Mouse (Mus musculus): ENCODE measurements around the gene Polr3f. TPM values are rescaled to one million over a fixed set of nuclear protein-coding genes. Genes with fewer than 3 reads are reported as not detected.

Gene Polr3f
- total and polyA plus RNA-seq, 2 experiments from 2014 or later, result 12.9 to 17.7 TPM

DNA sequence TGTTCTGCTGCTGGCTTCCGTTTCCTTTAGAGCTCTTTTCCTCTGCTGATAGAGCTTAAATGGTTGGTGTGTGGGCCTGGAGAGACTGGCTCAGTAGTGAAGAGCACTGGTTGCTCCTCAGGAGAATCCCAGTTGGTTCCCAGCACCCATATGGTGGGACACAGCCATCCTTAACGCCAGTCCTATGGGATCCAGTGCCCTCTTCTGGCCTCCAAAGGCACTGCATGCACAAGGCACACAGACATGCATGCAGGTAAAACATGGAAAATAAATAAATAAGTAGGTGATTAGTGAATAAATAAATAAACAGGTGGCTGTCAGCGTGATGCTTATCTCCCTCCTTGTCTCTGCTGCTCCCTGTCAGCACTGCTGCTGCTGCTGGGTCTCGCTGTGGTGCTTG lies 61.2 kb downstream of the Polr3f start:
- TF ChIP-seq EP300 (IDR thresholded peaks at IDR 0.05; ENCODE audit: low read depth), result no peak
- TF ChIP-seq CTCF (IDR thresholded peaks at IDR 0.05; ENCODE audit: low read depth), result peak; percentile 17; the same call in 1 of the 2 replicates
- H3K4me2 ChIP-seq (ENCODE audit: low read depth, low read length), result no peak overlapping the region
- WGBS, result 82% methylated on average over 4 of the region's 4 CpGs
- no peak for ATAC-seq (ENCODE audit: insufficient read depth, low read depth)
- DNase-seq (ENCODE audit: low spot score), result no peak
- H3K4me3 ChIP-seq (ENCODE audit: low read depth, low read length), result no peak overlapping the region
- H3K9ac ChIP-seq (replicated peaks; ENCODE audit: low read depth, low read length), result no peak overlapping the region
- H3K4me1 ChIP-seq (ENCODE audit: control insufficient read depth, insufficient read depth), result no peaks in the 10 kb centered on the region
- H3K36me3 ChIP-seq (replicated peaks; ENCODE audit: control insufficient read depth, insufficient read depth, low read length), result peaks cover 61% of the 10 kb centered on the region
- 0 out of 2 replicates have a peak, but pooled peaks cover 5% of the 10 kb centered on the region for H3K9me3 ChIP-seq (replicated peaks; ENCODE audit: control insufficient read depth, low read length)
- no peaks in the 10 kb centered on the region for H3K27me3 ChIP-seq (ENCODE audit: control insufficient read depth, insufficient read depth, low read length)
- no peak overlapping the region for H3K27ac ChIP-seq (ENCODE audit: low read depth)

Other genes starting within 250 kb of the Polr3f start
- gene Ovol2, start 195.6 kb upstream of the Polr3f start, total RNA-seq (2014; rRNA removed; ENCODE audit: low replicate concordance), result not detected in 2 replicates
- gene Ovol2, start 195.6 kb upstream of the Polr3f start, polyA plus RNA-seq (2015; fragmentation: Nextera tagmentation; extraction: Ambion mirVana), result not detected in 2 replicates
- gene Kat14, start 158.7 kb upstream of the Polr3f start, total RNA-seq (2014; rRNA removed; ENCODE audit: low replicate concordance), result 13.6 and 25.0 TPM in 2 replicates
- gene Kat14, start 158.7 kb upstream of the Polr3f start, polyA plus RNA-seq (2015; fragmentation: Nextera tagmentation; extraction: Ambion mirVana), result 17.9 and 20.2 TPM in 2 replicates
- not detected in 2 replicates for gene Pet117, start 158.7 kb upstream of the Polr3f start, total RNA-seq (2014; rRNA removed; ENCODE audit: low replicate concordance)
- 2.9 and 3.2 TPM in 2 replicates for gene Pet117, start 158.7 kb upstream of the Polr3f start, polyA plus RNA-seq (2015; fragmentation: Nextera tagmentation; extraction: Ambion mirVana)
- gene Dzank1, start 304 bp upstream of the Polr3f start, total RNA-seq (2014; rRNA removed; ENCODE audit: low replicate concordance), result 0.50 TPM in 1 of 2 replicates, not detected in the other
- 0.67 and 0.79 TPM in 2 replicates for gene Dzank1, start 304 bp upstream of the Polr3f start, polyA plus RNA-seq (2015; fragmentation: Nextera tagmentation; extraction: Ambion mirVana)
- 8.3 and 18.4 TPM in 2 replicates for gene Rbbp9, start 23.2 kb downstream of the Polr3f start, total RNA-seq (2014; rRNA removed; ENCODE audit: low replicate concordance)
- 25.5 and 30.6 TPM in 2 replicates for gene Rbbp9, start 23.2 kb downstream of the Polr3f start, polyA plus RNA-seq (2015; fragmentation: Nextera tagmentation; extraction: Ambion mirVana)
- 52.8 and 56.7 TPM in 2 replicates for gene Sec23b, start 28.5 kb downstream of the Polr3f start, total RNA-seq (2014; rRNA removed; ENCODE audit: low replicate concordance)
- gene Sec23b, start 28.5 kb downstream of the Polr3f start, polyA plus RNA-seq (2015; fragmentation: Nextera tagmentation; extraction: Ambion mirVana), result 28.2 and 29.2 TPM in 2 replicates
- 50.3 and 60.3 TPM in 2 replicates for gene Smim26, start 66.3 kb downstream of the Polr3f start, total RNA-seq (2014; rRNA removed; ENCODE audit: low replicate concordance)
- gene Smim26, start 66.3 kb downstream of the Polr3f start, polyA plus RNA-seq (2015; fragmentation: Nextera tagmentation; extraction: Ambion mirVana), result 93.4 and 94.8 TPM in 2 replicates
- gene Dtd1, start 72.2 kb downstream of the Polr3f start, total RNA-seq (2014; rRNA removed; ENCODE audit: low replicate concordance), result 11.9 and 24.2 TPM in 2 replicates
- gene Dtd1, start 72.2 kb downstream of the Polr3f start, polyA plus RNA-seq (2015; fragmentation: Nextera tagmentation; extraction: Ambion mirVana), result 25.8 and 29.2 TPM in 2 replicates

Data from heart, postnatal 0 days (tissue).